Mouse (Mus musculus) heart, embryonic 14.5 days (tissue): ENCODE data around the gene Hmg20b. TPM values are rescaled to one million over a fixed set of nuclear protein-coding genes. Genes with fewer than 3 reads are reported as not detected.

Experiments
- ATAC-seq: fragments of 200-750 bp; cut with Nextera tagmentation; 2 replicates; pipeline ENCODE4 v1.8.0; 2017; ENCODE audit warnings: low read depth, moderate TSS enrichment; ENCODE audit not compliant: insufficient number of reproducible peaks, insufficient read depth, low FRiP score
- H3K27ac ChIP-seq, 2 experiments: fragments of 200-500 bp in 1 of 2; fragments of 300-500 bp in 1 of 2; sonication (generic) in 1 of 2; replicated peaks in 1 of 2; 2 replicates each; pipeline ENCODE4 v1.5.1; 2012 to 2014; ENCODE audit warnings: low read depth in 2 of 2, low read length in 2 of 2, control low read depth in 1 of 2, mild to moderate bottlenecking in 1 of 2, mixed read lengths in 1 of 2; ENCODE audit not compliant: control insufficient read depth in 1 of 2, insufficient read depth in 1 of 2
- H3K27me3 ChIP-seq: fragments of 300-500 bp; sonication (generic); 2 replicates; pipeline ENCODE4 v1.6.1; 2014; ENCODE audit warnings: mild to moderate bottlenecking, low read length, control low read depth; ENCODE audit not compliant: control insufficient read depth, insufficient read depth
- H3K36me3 ChIP-seq: fragments of 300-500 bp; sonication (generic); 2 replicates; pipeline ENCODE4 v1.6.1; 2014; ENCODE audit warnings: mild to moderate bottlenecking, control low read depth, low read length, mixed read lengths; ENCODE audit not compliant: control insufficient read depth, insufficient read depth
- H3K4me1 ChIP-seq, 2 experiments: fragments of 200-500 bp in 1 of 2; fragments of 300-500 bp in 1 of 2; sonication (generic) in 1 of 2; 2 replicates each; pipeline ENCODE4 v1.6.1; 2012 to 2014; ENCODE audit warnings: low read length in 2 of 2, control low read depth in 1 of 2, mixed read lengths in 1 of 2; ENCODE audit not compliant: control insufficient read depth in 2 of 2, insufficient read depth in 2 of 2
- H3K4me2 ChIP-seq: fragments of 300-500 bp; sonication (generic); 2 replicates; pipeline ENCODE4 v1.6.1; 2014; ENCODE audit warnings: mild to moderate bottlenecking, low read length
- H3K4me3 ChIP-seq, 2 experiments: fragments of 200-500 bp in 1 of 2; fragments of 300-500 bp in 1 of 2; sonication (generic) in 1 of 2; 2 replicates each; pipeline ENCODE4 v1.5.1; 2012 to 2014; ENCODE audit warnings: low read length in 2 of 2, mild to moderate bottlenecking in 2 of 2, control low read depth in 1 of 2, low read depth in 1 of 2, moderate library complexity in 1 of 2; ENCODE audit not compliant: control insufficient read depth in 1 of 2, insufficient read depth in 1 of 2
- H3K9ac ChIP-seq: fragments of 300-500 bp; sonication (generic); 2 replicates; pipeline ENCODE4 v1.6.1; 2014; ENCODE audit warnings: mild to moderate bottlenecking, low read length
- H3K9me3 ChIP-seq: fragments of 300-500 bp; sonication (generic); 2 replicates; pipeline ENCODE4 v1.6.1; 2016; ENCODE audit warnings: low read length, control low read depth; ENCODE audit not compliant: control insufficient read depth
- WGBS: fragments of 180-500 bp; shearing (Covaris S2); extraction: QIAGEN DNeasy Blood & Tissue Kit; methylation state at CpG from one replicate; pipeline ENCODE4 v1.1.7; 2014; 5-methylcytosine and 5-hydroxymethylcytosine counted together
- polyA plus RNA-seq: library from polyadenylated mRNA; unstranded; fragments of >200 nt; fragmentation: Nextera tagmentation; extraction: Ambion mirVana; gene quantifications from 2 replicates; pipeline ENCODE4 v1.2.1, GENCODE M21; 2014

Gene Hmg20b
- polyA plus RNA-seq, 1 experiment from 2014 or later = 97.0 TPM

- peak within 1 kb of the TSS; percentile 87 to 92 for H3K4me3 ChIP-seq
- peak within 1 kb of the TSS; percentile 98 for H3K4me2 ChIP-seq
- no peaks in the 10 kb centered on the region for H3K9me3 ChIP-seq
- no peaks in the 10 kb centered on the region for H3K27me3 ChIP-seq
- H3K36me3 ChIP-seq = peaks cover 19% of the 10 kb centered on the region
- WGBS = 2% methylated on average over 77 of the region's 79 CpGs
- peak within 1 kb of the TSS in 1 of 2 experiments; percentile 63; a peak in 3 of 4 replicates for H3K27ac ChIP-seq
- peak; percentile 82 for ATAC-seq
- peaks cover 9 to 45% of the 10 kb centered on the region in 2 experiments for H3K4me1 ChIP-seq
- H3K9ac ChIP-seq = peak within 1 kb of the TSS; percentile 92
These were observed 6.9 kb upstream of the Hmg20b start, which contains the start of gene Mfsd12 for GRCm38 (mm10) chr10:81356991-81357844. Gene Mfsd12 (plus strand): TSS chr10:81357491.

- no peaks in the 10 kb centered on the region for H3K9me3 ChIP-seq
- WGBS = 51% methylated on average over 12 of the region's 12 CpGs
- H3K9ac ChIP-seq = no peak overlapping the region
- H3K27me3 ChIP-seq = no peaks in the 10 kb centered on the region
- H3K36me3 ChIP-seq = peaks cover 12% of the 10 kb centered on the region
- peak overlapping the region; percentile 98 for H3K4me2 ChIP-seq
- H3K4me3 ChIP-seq = peak overlapping the region in 1 of 2 experiments; percentile 92; a peak in 1 of 4 replicates
- no peak overlapping the region for H3K27ac ChIP-seq
- peaks cover 9 to 37% of the 10 kb centered on the region in 2 experiments for H3K4me1 ChIP-seq
- ATAC-seq = no peak
These were observed 6.2 kb upstream of the Hmg20b start for GRCm38 (mm10) chr10:81356352-81356990.

GRCm38 (mm10) chr10:81355533-81355932 lies 5.3 kb upstream of the Hmg20b start:
- no peak overlapping the region for H3K4me2 ChIP-seq
- H3K4me3 ChIP-seq = no peak overlapping the region
- H3K4me1 ChIP-seq = peaks cover 9 to 31% of the 10 kb centered on the region in 2 experiments
- 67% methylated on average over 4 of the region's 4 CpGs for WGBS
- no peak overlapping the region for H3K27ac ChIP-seq
- ATAC-seq = no peak
- no peaks in the 10 kb centered on the region for H3K27me3 ChIP-seq
- H3K36me3 ChIP-seq = peaks cover 6% of the 10 kb centered on the region; the same call in 1 of the 2 replicates
- no peaks in the 10 kb centered on the region for H3K9me3 ChIP-seq
- no peak overlapping the region for H3K9ac ChIP-seq

- no peak for ATAC-seq
- WGBS = 61% methylated on average over 9 of the region's 9 CpGs
- H3K36me3 ChIP-seq = no peaks in the 10 kb centered on the region
- H3K9ac ChIP-seq = 0 out of 2 replicates have a peak overlapping the region, but pooled peaks have one; percentile 19
- no peak overlapping the region for H3K27ac ChIP-seq
- H3K9me3 ChIP-seq = no peaks in the 10 kb centered on the region
- H3K27me3 ChIP-seq = no peaks in the 10 kb centered on the region
- H3K4me3 ChIP-seq = no peak overlapping the region
- H3K4me1 ChIP-seq = peaks cover 9 to 25% of the 10 kb centered on the region in 2 experiments
- no peak overlapping the region for H3K4me2 ChIP-seq
These were observed 4.6 kb upstream of the Hmg20b start for GRCm38 (mm10) chr10:81354738-81355477.

- no peaks in the 10 kb centered on the region for H3K27me3 ChIP-seq
- no peak for ATAC-seq
- no peak overlapping the region for H3K9ac ChIP-seq
- H3K4me3 ChIP-seq = no peak overlapping the region
- peaks cover 19% of the 10 kb centered on the region for H3K36me3 ChIP-seq
- no peak overlapping the region for H3K27ac ChIP-seq
- WGBS = 22% methylated on average over 9 of the region's 9 CpGs
- H3K4me2 ChIP-seq = no peak overlapping the region
- H3K9me3 ChIP-seq = no peaks in the 10 kb centered on the region
- H3K4me1 ChIP-seq = peaks cover 14 to 31% of the 10 kb centered on the region in 2 experiments
These were observed 1.5 kb upstream of the Hmg20b start for GRCm38 (mm10) chr10:81351678-81352291.

- WGBS = under 1% methylated on average over 26 of the region's 29 CpGs
- H3K4me3 ChIP-seq = peak overlapping the region; percentile 66 to 85
- peaks cover 17 to 28% of the 10 kb centered on the region in 2 experiments for H3K4me1 ChIP-seq
These were observed 324 bp downstream of the Hmg20b start for GRCm38 (mm10) chr10:81349961-81350350.

GRCm38 (mm10) chr10:81349146-81349545 lies 1.1 kb downstream of the Hmg20b start:
- WGBS = 6% methylated on average over 11 of the region's 12 CpGs
- Histone ChIP-seq H3K27ac (peak overlapping the region in 1 of 2 experiments; percentile 84; a peak in 2 of 4 replicates), H3K36me3 (peaks cover 34% of the 10 kb centered on the region), H3K4me3 (peak overlapping the region; percentile 66 to 85), H3K4me2 (peak overlapping the region; percentile 98), H3K4me1 (peaks cover 17 to 28% of the 10 kb centered on the region in 2 experiments), H3K27me3 (no peaks in the 10 kb centered on the region), H3K9ac (peak overlapping the region; percentile 96), H3K9me3 (no peaks in the 10 kb centered on the region)
- no peak for ATAC-seq

More at GRCm38 (mm10) chr10:81349961-81350350, 324 bp downstream of the Hmg20b start:
- H3K4me2 ChIP-seq = peak overlapping the region; percentile 98
- ATAC-seq = 0 out of 2 replicates have a peak, but pooled peaks have one; percentile 6
- no peaks in the 10 kb centered on the region for H3K27me3 ChIP-seq
- peak overlapping the region; percentile 19 to 84 for H3K27ac ChIP-seq
- H3K9ac ChIP-seq = peak overlapping the region; percentile 96
- H3K36me3 ChIP-seq = peaks cover 34% of the 10 kb centered on the region
- no peaks in the 10 kb centered on the region for H3K9me3 ChIP-seq
